12 mouse cellular contexts compared by ENCODE assay signal in the genomic region with DNA sequence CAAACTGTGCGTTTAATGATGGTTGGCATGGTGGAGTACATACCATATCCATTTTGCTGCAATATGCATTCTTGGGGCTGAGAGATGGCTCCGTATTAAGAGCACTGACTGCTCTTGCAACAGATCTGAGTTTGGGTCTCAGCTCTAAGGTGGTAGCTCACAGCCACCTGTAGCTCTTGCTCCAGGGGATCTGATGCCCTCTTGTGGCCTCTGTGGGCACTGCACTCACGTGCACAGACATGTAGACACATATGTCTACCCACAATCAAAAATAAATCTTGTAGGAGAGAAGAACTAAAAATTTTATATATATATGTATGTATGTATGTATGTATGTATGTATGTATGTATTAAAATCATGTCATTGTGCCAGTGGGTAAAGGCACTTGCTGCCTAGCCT.
A peak's percentile ranks its signal among the peaks of the same experiment; 100 is the strongest.
DNase-seq lines count a peak whose midpoint lies in the region; ATAC-seq and TF ChIP-seq lines count a peak whose summit lies in the region.
"Had no signal": no experiment of that assay in that cellular context is flagged by ENCODE, and none has a peak within 500 bp of the region (broad histone marks: within the 10 kb centered on the region; RNA-seq: fewer than 3 reads in every experiment).

No protein-coding gene starts in this region.

- dilution Hi-C loops in CH12.LX (cut with MboI; ENCODE audit: extremely low pct_ligation_motif_present, extremely low pct_unique_long_range_greater_than_20kb, low sequenced_read_pairs), result no loop called here

- H3K9me3 ChIP-seq in CH12.LX (replicated peaks; ENCODE audit: low read length), result peaks cover 10% of the 10 kb centered on the region
- H3K9me3 ChIP-seq in hindbrain, embryonic 13.5 days, result no peaks in the 10 kb centered on the region
- H3K9me3 ChIP-seq: embryonic facial prominence, embryonic 13.5 days had no signal

- no peaks in the 10 kb centered on the region for H3K36me3 ChIP-seq in CH12.LX (replicated peaks in 1 of 2; ENCODE audit: control insufficient read depth in 1 of 2, insufficient read depth in 1 of 2, low read length in 1 of 2)
- no peaks in the 10 kb centered on the region for H3K36me3 ChIP-seq in hindbrain, embryonic 13.5 days
- H3K36me3 ChIP-seq: embryonic facial prominence, embryonic 13.5 days; limb, embryonic 13.5 days had no signal

- H3K4me2 ChIP-seq in CH12.LX (ENCODE audit: insufficient read depth, low read depth, poor library complexity, severe bottlenecking), result no peak overlapping the region
- no peak overlapping the region for H3K4me2 ChIP-seq in hindbrain, embryonic 13.5 days
- H3K4me2 ChIP-seq: embryonic facial prominence, embryonic 13.5 days; limb, embryonic 13.5 days had no signal

- no peak overlapping the region for H3K27ac ChIP-seq in layer of hippocampus, adult 2 months
- H3K27ac ChIP-seq in CH12.LX (ENCODE audit: insufficient read depth, low read depth), result no peak overlapping the region
- no peak overlapping the region for H3K27ac ChIP-seq in hindbrain, embryonic 13.5 days
- H3K27ac ChIP-seq: limb, embryonic 13.5 days had no signal

- DNase-seq in layer of hippocampus, adult 2 months (ENCODE audit: low spot score in 2 of 2), result no peak
- DNase-seq in layer of hippocampus, adult 11-12 months (ENCODE audit: low spot score), result no peak
- DNase-seq in CH12.LX (ENCODE audit: extremely low read depth), result no peak
- peak; percentile 58 for DNase-seq in NIH3T3 (ENCODE audit: low read depth)
- DNase-seq in lung, postnatal 36 days, result peak; percentile 17
- DNase-seq in layer of hippocampus, adult 18-20 months (ENCODE audit: low spot score in 2 of 2), result no peak
- DNase-seq: heart, adult 18-20 months had no signal

- peaks cover 42% of the 10 kb centered on the region for H3K27me3 ChIP-seq in CH12.LX (replicated peaks)
- H3K27me3 ChIP-seq in hindbrain, embryonic 13.5 days, result peaks cover 20% of the 10 kb centered on the region; the same call in 1 of the 2 replicates

- no peak overlapping the region for H3K4me3 ChIP-seq in layer of hippocampus, adult 2 months
- H3K4me3 ChIP-seq in CH12.LX (replicated peaks in 1 of 3; ENCODE audit: low read depth in 2 of 3, low read length in 2 of 3, poor library complexity in 1 of 3), result no peak overlapping the region
- no peak overlapping the region for H3K4me3 ChIP-seq in hindbrain, embryonic 13.5 days
- H3K4me3 ChIP-seq: embryonic facial prominence, embryonic 13.5 days; limb, embryonic 13.5 days had no signal

- in situ Hi-C loops in CH12.LX (cut with MboI; ENCODE audit: low pct_ligation_motif_present, low pct_unique_long_range_greater_than_20kb, low sequenced_read_pairs), result no loop called here

- peak; percentile 71 for TF ChIP-seq CTCF in layer of hippocampus, adult 2 months (conservative IDR thresholded peaks at IDR 0.05)
- TF ChIP-seq CTCF in CH12.LX (conservative IDR thresholded peaks at IDR 0.05 in 1 of 2, IDR thresholded peaks at IDR 0.05 in 1 of 2; ENCODE audit: low read depth in 2 of 2, low read length in 2 of 2), result peak; percentile 32 to 59; a peak in 3 of 4 replicates

- WGBS in hindbrain, embryonic 13.5 days, result 95% methylated on average over 3 of the region's 3 CpGs

- no peaks in the 10 kb centered on the region for H3K79me2 ChIP-seq in CH12.LX (replicated peaks; ENCODE audit: control insufficient read depth, extremely low read depth, insufficient read depth, poor library complexity, severe bottlenecking)

- TF ChIP-seq EP300 in CH12.LX (IDR thresholded peaks at IDR 0.05; ENCODE audit: low read length), result no peak

- peak; percentile 22 for TF ChIP-seq RAD21 in CH12.LX (IDR thresholded peaks at IDR 0.05; ENCODE audit: low read depth, low read length)

- TF ChIP-seq POLR2A in CH12.LX (IDR thresholded peaks at IDR 0.05; ENCODE audit: low read depth, low read length), result no peak

- no peak overlapping the region for H3K9ac ChIP-seq in CH12.LX (ENCODE audit: insufficient read depth, low read depth)
- no peak overlapping the region for H3K9ac ChIP-seq in hindbrain, embryonic 13.5 days
- H3K9ac ChIP-seq: embryonic facial prominence, embryonic 13.5 days; limb, embryonic 13.5 days had no signal

- no peak for ATAC-seq in hindbrain, embryonic 13.5 days (ENCODE audit: low FRiP score)
- no peak for ATAC-seq in erythroblast, adult 5-6 weeks (replicated peaks; ENCODE audit: low FRiP score, poor library complexity, severe bottlenecking)
- ATAC-seq: inflammation-experienced regulatory T-cells, adult 6 months had no signal

- H3K4me1 ChIP-seq in CH12.LX (ENCODE audit: control insufficient read depth in 1 of 2, insufficient read depth in 2 of 2), result no peaks in the 10 kb centered on the region
- peaks cover 11% of the 10 kb centered on the region; the same call in 1 of the 2 replicates for H3K4me1 ChIP-seq in hindbrain, embryonic 13.5 days (replicated peaks)

TF ChIP-seq in CH12.LX, 34 proteins besides CTCF, POLR2A, EP300 and RAD21:
- TF ChIP-seq SMC3 (IDR thresholded peaks at IDR 0.05; ENCODE audit: low read depth, low read length) (peak; percentile 55), MAX (IDR thresholded peaks at IDR 0.05; ENCODE audit: low read length) (no peak), BHLHE40 (IDR thresholded peaks at IDR 0.05; ENCODE audit: low read depth, low read length) (peak; percentile 85)

Comparison
In these comparisons a context has a peak if more than half of its experiments do, and no peak if none do; other contexts are left out.
1. DNase-seq: peak in NIH3T3 (single experiment) and lung, postnatal 36 days (single experiment); none in layer of hippocampus, adult 2 months (0 of 2), layer of hippocampus, adult 11-12 months (single experiment), CH12.LX (single experiment) and layer of hippocampus, adult 18-20 months (0 of 2).